Mouse (Mus musculus) hindlimb bud, embryonic 11.5 days (tissue): ENCODE measurements at regions not wholly inside any gene's neighbourhood (a gene's known extent, or its start where the extent isn't known, plus 50 kb on each side); places are given as distances from the start of the nearest gene placed in this dataset.

Source experiments
- DNase-seq: peaks from one replicate; pipeline ENCODE4 v3.0.0-alpha.2; 2012; ENCODE audit warnings: low read depth, low spot score; ENCODE audit errors: extremely low spot score

- DNase-seq, result no peak
These were observed 100.6 kb upstream of the Cpm start for GRCm38 (mm10) chr10:117528575-117529268.

- no peak for DNase-seq
These were observed 101.3 kb upstream of the Cpm start for GRCm38 (mm10) chr10:117527979-117528378.

GRCm38 (mm10) chr10:117527243-117527642 is 102.1 kb upstream of the Cpm start:
- DNase-seq, result no peak

- DNase-seq, result no peak
These were observed 102.5 kb upstream of the Cpm start for GRCm38 (mm10) chr10:117526834-117527188.

GRCm38 (mm10) chr10:117526008-117526833 is 103.1 kb upstream of the Cpm start:
- DNase-seq, result no peak

- DNase-seq, result no peak
These were observed 103.7 kb upstream of the Cpm start for GRCm38 (mm10) chr10:117525608-117526007.

- DNase-seq, result no peak
These were observed 104.3 kb upstream of the Cpm start for GRCm38 (mm10) chr10:117524926-117525565.

- DNase-seq, result no peak
These were observed 105.2 kb upstream of the Cpm start for GRCm38 (mm10) chr10:117524101-117524500.

- DNase-seq, result no peak
These were observed 106.1 kb upstream of the Cpm start for GRCm38 (mm10) chr10:117522906-117523829.

GRCm38 (mm10) chr10:117522373-117522772 is 106.9 kb upstream of the Cpm start:
- no peak for DNase-seq

GRCm38 (mm10) chr10:117521315-117522270 is 107.7 kb upstream of the Cpm start:
- DNase-seq, result no peak

- DNase-seq, result no peak
These were observed 108.6 kb upstream of the Cpm start for GRCm38 (mm10) chr10:117520536-117521314.

- no peak for DNase-seq
These were observed 109.4 kb upstream of the Cpm start for GRCm38 (mm10) chr10:117519670-117520535.

GRCm38 (mm10) chr10:117518793-117519669 is 110.3 kb upstream of the Cpm start:
- DNase-seq, result no peak

GRCm38 (mm10) chr10:117517800-117518770 is 111.2 kb upstream of the Cpm start:
- no peak for DNase-seq
